Mouse (Mus musculus) embryonic facial prominence, embryonic 13.5 days (tissue): ENCODE results near the gene Bbs9. TPM values are rescaled to one million over a fixed set of nuclear protein-coding genes. Genes with fewer than 3 reads are reported as not detected.
"Not testable (repeated sequence)": the region's sequence is repeated elsewhere in the genome, so short reads cannot be mapped to it uniquely, and the experiment has no call there.

Source experiments
- ATAC-seq: fragments of 200-750 bp; cut with Nextera tagmentation; 2 replicates; pipeline ENCODE4 v1.8.0; 2017; ENCODE audit warnings: low read depth; ENCODE audit not compliant: insufficient number of reproducible peaks, insufficient read depth, low FRiP score, low TSS enrichment
- H3K27ac ChIP-seq: fragments of 300-500 bp; sonication (generic); 2 replicates; pipeline ENCODE4 v1.5.1; 2015; ENCODE audit warnings: moderate library complexity, mild to moderate bottlenecking, inconsistent platforms
- H3K27me3 ChIP-seq: fragments of 300-500 bp; sonication (generic); 2 replicates; pipeline ENCODE4 v1.6.1; 2015; ENCODE audit warnings: mild to moderate bottlenecking, inconsistent platforms
- H3K36me3 ChIP-seq: fragments of 300-500 bp; sonication (generic); 2 replicates; pipeline ENCODE4 v1.6.1; 2015; ENCODE audit warnings: mild to moderate bottlenecking, inconsistent platforms
- H3K4me1 ChIP-seq: fragments of 300-500 bp; sonication (generic); 2 replicates; pipeline ENCODE4 v1.6.1; 2015; ENCODE audit warnings: inconsistent platforms
- H3K4me2 ChIP-seq: fragments of 300-500 bp; sonication (generic); 2 replicates; pipeline ENCODE4 v1.6.1; 2015; ENCODE audit warnings: moderate library complexity, mild to moderate bottlenecking, inconsistent platforms
- H3K4me3 ChIP-seq: fragments of 300-500 bp; sonication (generic); 2 replicates; pipeline ENCODE4 v1.5.1; 2015; ENCODE audit warnings: mild to moderate bottlenecking, inconsistent platforms
- H3K9ac ChIP-seq: fragments of 300-500 bp; sonication (generic); 2 replicates; pipeline ENCODE4 v1.6.1; 2015; ENCODE audit warnings: mild to moderate bottlenecking, inconsistent platforms
- H3K9me3 ChIP-seq: fragments of 300-500 bp; sonication (generic); 2 replicates; pipeline ENCODE4 v1.6.1; 2016; ENCODE audit warnings: inconsistent platforms
- WGBS: fragments of 180-500 bp; shearing (Covaris S2); methylation state at CpG from one replicate; pipeline ENCODE4 v1.1.7; 2015; ENCODE audit warnings: mixed read lengths; 5-methylcytosine and 5-hydroxymethylcytosine counted together
- polyA plus RNA-seq: library from polyadenylated mRNA; unstranded; fragments of >200 nt; fragmentation: Nextera tagmentation; extraction: Ambion mirVana; gene quantifications from 2 replicates; pipeline ENCODE4 v1.2.1, GENCODE M21; 2015

The Bbs9 gene
- polyA plus RNA-seq, 1 experiment from 2014 or later, result 13.8 TPM

DNA sequence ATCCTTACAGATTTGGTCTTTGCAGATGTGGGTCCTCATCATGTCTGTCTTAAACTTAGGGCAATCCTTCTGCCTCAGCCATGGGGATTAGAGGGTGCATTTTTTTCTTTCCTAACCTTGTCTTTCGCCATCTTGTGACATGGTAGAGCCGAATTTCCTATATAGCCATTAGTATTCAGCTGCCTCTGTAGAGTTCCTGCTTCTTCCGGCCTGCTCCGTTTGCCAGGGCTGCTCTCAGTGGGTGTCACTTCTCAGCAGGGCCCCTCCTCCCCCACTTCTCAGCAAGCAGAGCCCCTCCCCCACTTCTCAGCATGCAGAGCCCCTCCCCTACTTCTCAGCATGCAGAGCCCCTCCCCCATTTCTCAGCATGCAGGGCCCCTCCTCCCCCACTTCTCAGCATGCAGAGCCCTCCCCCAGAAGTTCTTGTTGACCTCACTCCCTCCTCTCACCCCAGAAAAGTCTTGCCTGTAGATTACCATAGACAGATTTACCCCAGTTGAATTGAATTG, 362.2 kb downstream of the Bbs9 start:
- Histone ChIP-seq H3K4me1 (peaks cover 39% of the 10 kb centered on the region), H3K4me2 (no peak overlapping the region), H3K27ac (no peak overlapping the region), H3K27me3 (no peaks in the 10 kb centered on the region), H3K9me3 (no peaks in the 10 kb centered on the region), H3K4me3 (no peak overlapping the region), H3K9ac (no peak overlapping the region), H3K36me3 (no peaks in the 10 kb centered on the region)
- WGBS, result 28% methylated on average over 4 of the region's 4 CpGs
- no peak for ATAC-seq

- no peaks in the 10 kb centered on the region for H3K9me3 ChIP-seq
- ATAC-seq, result no peak
- H3K9ac ChIP-seq, result no peak overlapping the region
- 90% methylated on average over 2 of the region's 2 CpGs for WGBS
- no peaks in the 10 kb centered on the region for H3K4me1 ChIP-seq
- no peak overlapping the region for H3K27ac ChIP-seq
- no peak overlapping the region for H3K4me2 ChIP-seq
- H3K36me3 ChIP-seq, result no peaks in the 10 kb centered on the region
- H3K4me3 ChIP-seq, result no peak overlapping the region
- no peaks in the 10 kb centered on the region for H3K27me3 ChIP-seq
Measured at GRCm38 (mm10) chr9:22846048-22846447, 370.5 kb downstream of the Bbs9 start.

DNA sequence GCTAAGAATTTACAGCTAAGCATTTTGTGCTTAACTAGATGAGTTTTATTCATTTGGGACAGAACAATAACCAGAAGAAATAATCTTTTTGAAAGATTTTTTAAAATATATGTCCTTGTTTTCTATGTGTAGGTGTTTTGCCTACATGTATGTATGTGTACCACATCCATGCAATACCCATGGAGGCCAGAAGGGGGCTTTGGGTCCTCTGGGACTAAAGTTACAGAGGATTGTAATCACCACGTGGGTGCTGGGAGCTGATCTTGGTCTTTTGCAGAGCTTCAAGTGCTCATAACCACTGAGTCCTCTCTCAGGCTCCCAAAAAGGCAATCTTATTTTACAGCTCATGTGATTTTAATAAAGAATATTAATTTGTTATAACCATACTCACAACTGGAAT, 371.3 kb downstream of the Bbs9 start:
- H3K36me3 ChIP-seq, result no peaks in the 10 kb centered on the region
- WGBS, result 71% methylated on average over 1 of the region's 1 CpGs
- H3K4me1 ChIP-seq, result no peaks in the 10 kb centered on the region
- H3K27me3 ChIP-seq, result no peaks in the 10 kb centered on the region
- ATAC-seq, result no peak
- no peaks in the 10 kb centered on the region for H3K9me3 ChIP-seq
- no peak overlapping the region for H3K4me2 ChIP-seq
- no peak overlapping the region for H3K4me3 ChIP-seq
- H3K27ac ChIP-seq, result no peak overlapping the region
- no peak overlapping the region for H3K9ac ChIP-seq

- Histone ChIP-seq H3K27ac (no peak overlapping the region), H3K4me1 (no peaks in the 10 kb centered on the region), H3K4me2 (no peak overlapping the region), H3K9ac (no peak overlapping the region), H3K9me3 (no peaks in the 10 kb centered on the region; the same call in 1 of the 2 replicates), H3K36me3 (no peaks in the 10 kb centered on the region), H3K27me3 (no peaks in the 10 kb centered on the region), H3K4me3 (no peak overlapping the region)
- 80% methylated on average over 3 of the region's 3 CpGs for WGBS
- no peak for ATAC-seq
Measured at GRCm38 (mm10) chr9:22848800-22849199, 373.3 kb downstream of the Bbs9 start.

DNA sequence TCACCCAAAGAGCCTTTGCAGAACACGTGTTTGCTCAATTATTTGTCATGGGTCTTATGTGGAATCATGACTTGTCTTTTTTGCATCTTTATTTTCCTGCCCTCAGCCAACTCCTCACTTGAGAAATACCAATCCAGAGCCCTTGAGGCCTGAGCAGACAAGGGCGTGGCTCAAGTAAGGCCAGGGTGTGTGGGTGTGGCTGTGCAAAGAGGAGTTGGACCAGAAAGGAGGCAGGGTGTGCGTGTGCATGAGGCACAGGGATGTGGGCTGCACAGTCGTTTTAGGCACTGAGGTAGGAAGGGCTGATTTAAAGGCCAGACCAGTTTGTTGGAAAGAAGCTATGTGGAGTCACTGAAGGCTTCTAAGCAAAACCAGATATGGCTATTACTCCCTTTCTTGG, 373.7 kb downstream of the Bbs9 start:
- WGBS, result 71% methylated on average over 4 of the region's 4 CpGs
- ATAC-seq, result no peak
- H3K9ac ChIP-seq, result no peak overlapping the region
- H3K36me3 ChIP-seq, result no peaks in the 10 kb centered on the region
- H3K4me3 ChIP-seq, result no peak overlapping the region
- H3K4me1 ChIP-seq, result no peaks in the 10 kb centered on the region
- H3K27me3 ChIP-seq, result no peaks in the 10 kb centered on the region
- no peak overlapping the region for H3K4me2 ChIP-seq
- no peaks in the 10 kb centered on the region; the same call in 1 of the 2 replicates for H3K9me3 ChIP-seq
- no peak overlapping the region for H3K27ac ChIP-seq

GRCm38 (mm10) chr9:22869147-22869546, 393.6 kb downstream of the Bbs9 start:
- not testable (repeated sequence) for H3K36me3 ChIP-seq, H3K27me3 ChIP-seq, H3K9me3 ChIP-seq, H3K4me2 ChIP-seq, H3K27ac ChIP-seq, ATAC-seq, H3K4me1 ChIP-seq, H3K4me3 ChIP-seq, H3K9ac ChIP-seq
- WGBS, result 78% methylated on average over 6 of the region's 6 CpGs

- no peaks in the 10 kb centered on the region for H3K36me3 ChIP-seq
- H3K4me2 ChIP-seq, result no peak overlapping the region
- 87% methylated on average over 3 of the region's 3 CpGs for WGBS
- H3K9me3 ChIP-seq, result no peaks in the 10 kb centered on the region
- H3K27me3 ChIP-seq, result no peaks in the 10 kb centered on the region
- no peak for ATAC-seq
- H3K4me3 ChIP-seq, result no peak overlapping the region
- 0 out of 2 replicates have a peak, but pooled peaks cover 3% of the 10 kb centered on the region for H3K4me1 ChIP-seq
- H3K9ac ChIP-seq, result no peak overlapping the region
- no peak overlapping the region for H3K27ac ChIP-seq
Measured at GRCm38 (mm10) chr9:22870661-22871060, 395.1 kb downstream of the Bbs9 start.

- Histone ChIP-seq H3K27ac (no peak overlapping the region), H3K36me3 (no peaks in the 10 kb centered on the region), H3K27me3 (no peaks in the 10 kb centered on the region), H3K4me1 (0 out of 2 replicates have a peak, but pooled peaks cover 3% of the 10 kb centered on the region), H3K9me3 (no peaks in the 10 kb centered on the region), H3K9ac (no peak overlapping the region), H3K4me2 (no peak overlapping the region), H3K4me3 (no peak overlapping the region)
- ATAC-seq, result no peak
- WGBS, result 58% methylated on average over 1 of the region's 1 CpGs
Measured at GRCm38 (mm10) chr9:22875231-22875630, 399.7 kb downstream of the Bbs9 start.

GRCm38 (mm10) chr9:22879266-22879665, 403.8 kb downstream of the Bbs9 start:
- Histone ChIP-seq H3K9me3 (no peaks in the 10 kb centered on the region), H3K27me3 (no peaks in the 10 kb centered on the region), H3K9ac (no peak overlapping the region), H3K36me3 (no peaks in the 10 kb centered on the region), H3K4me1 (0 out of 2 replicates have a peak, but pooled peaks cover 3% of the 10 kb centered on the region), H3K4me3 (no peak overlapping the region), H3K4me2 (no peak overlapping the region), H3K27ac (no peak overlapping the region)
- 83% methylated on average over 3 of the region's 3 CpGs for WGBS
- no peak for ATAC-seq

DNA sequence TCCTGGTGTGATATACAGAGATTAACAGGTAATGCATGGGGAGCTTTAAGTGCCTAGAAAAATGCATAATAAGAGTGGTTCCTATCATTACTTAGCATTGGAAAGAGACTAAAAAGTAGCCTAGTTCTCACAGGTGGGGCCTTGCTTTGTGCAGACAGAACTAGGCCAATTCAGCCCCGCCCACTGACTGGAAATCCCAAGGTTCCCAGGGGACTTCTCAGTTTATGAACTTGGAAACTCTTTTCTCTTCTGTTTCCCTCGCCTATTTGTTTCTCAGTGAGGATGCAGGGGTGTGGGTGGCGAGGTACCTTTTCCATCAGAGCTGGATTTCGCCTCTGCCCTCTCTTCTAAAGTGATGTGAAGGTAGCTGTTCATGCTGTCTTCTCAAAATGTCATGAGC, 410.8 kb downstream of the Bbs9 start:
- H3K9me3 ChIP-seq, result no peaks in the 10 kb centered on the region
- no peak overlapping the region for H3K4me3 ChIP-seq
- H3K9ac ChIP-seq, result no peak overlapping the region
- no peak overlapping the region for H3K4me2 ChIP-seq
- no peaks in the 10 kb centered on the region for H3K27me3 ChIP-seq
- no peaks in the 10 kb centered on the region for H3K4me1 ChIP-seq
- 78% methylated on average over 4 of the region's 4 CpGs for WGBS
- no peak overlapping the region for H3K27ac ChIP-seq
- H3K36me3 ChIP-seq, result no peaks in the 10 kb centered on the region
- no peak for ATAC-seq

GRCm38 (mm10) chr9:22905434-22905833, 429.9 kb downstream of the Bbs9 start:
- no peaks in the 10 kb centered on the region for H3K27me3 ChIP-seq
- no peak overlapping the region for H3K27ac ChIP-seq
- H3K4me3 ChIP-seq, result no peak overlapping the region
- H3K9ac ChIP-seq, result no peak overlapping the region
- H3K36me3 ChIP-seq, result no peaks in the 10 kb centered on the region
- 69% methylated on average over 3 of the region's 3 CpGs for WGBS
- H3K9me3 ChIP-seq, result no peaks in the 10 kb centered on the region
- H3K4me2 ChIP-seq, result no peak overlapping the region
- no peak for ATAC-seq
- no peaks in the 10 kb centered on the region for H3K4me1 ChIP-seq

DNA sequence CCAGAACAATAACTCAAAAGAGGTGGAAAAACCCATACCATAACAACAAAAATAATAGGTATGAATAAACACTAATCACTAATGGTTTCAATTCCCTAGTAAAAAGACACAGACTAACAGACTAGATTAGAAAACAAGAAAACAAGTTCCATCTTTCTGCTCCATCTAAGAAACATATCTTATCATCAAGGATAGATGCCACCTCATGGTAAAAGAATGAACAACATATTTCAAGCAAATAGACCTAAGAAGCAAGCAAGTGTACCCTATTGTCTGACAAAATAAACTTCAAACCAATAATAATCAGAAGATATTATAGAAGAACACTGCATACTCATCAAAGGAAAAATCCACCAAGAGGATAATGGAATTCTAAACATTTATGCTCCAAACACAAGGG, 441.3 kb downstream of the Bbs9 start:
- Histone ChIP-seq H3K27ac (no peak overlapping the region), H3K4me3 (no peak overlapping the region), H3K9me3 (no peaks in the 10 kb centered on the region), H3K4me1 (no peaks in the 10 kb centered on the region), H3K27me3 (no peaks in the 10 kb centered on the region), H3K4me2 (no peak overlapping the region), H3K9ac (no peak overlapping the region), H3K36me3 (no peaks in the 10 kb centered on the region)
- ATAC-seq, result no peak

- Histone ChIP-seq H3K4me2 (no peak overlapping the region), H3K4me3 (no peak overlapping the region), H3K9me3 (no peaks in the 10 kb centered on the region), H3K9ac (no peak overlapping the region), H3K4me1 (peaks cover 16% of the 10 kb centered on the region), H3K27ac (no peak overlapping the region), H3K36me3 (no peaks in the 10 kb centered on the region), H3K27me3 (no peaks in the 10 kb centered on the region)
- no peak for ATAC-seq
Measured at GRCm38 (mm10) chr9:22935645-22936044, 460.1 kb downstream of the Bbs9 start.
